9 mouse cellular contexts compared by ENCODE assay signal in the genomic region with DNA sequence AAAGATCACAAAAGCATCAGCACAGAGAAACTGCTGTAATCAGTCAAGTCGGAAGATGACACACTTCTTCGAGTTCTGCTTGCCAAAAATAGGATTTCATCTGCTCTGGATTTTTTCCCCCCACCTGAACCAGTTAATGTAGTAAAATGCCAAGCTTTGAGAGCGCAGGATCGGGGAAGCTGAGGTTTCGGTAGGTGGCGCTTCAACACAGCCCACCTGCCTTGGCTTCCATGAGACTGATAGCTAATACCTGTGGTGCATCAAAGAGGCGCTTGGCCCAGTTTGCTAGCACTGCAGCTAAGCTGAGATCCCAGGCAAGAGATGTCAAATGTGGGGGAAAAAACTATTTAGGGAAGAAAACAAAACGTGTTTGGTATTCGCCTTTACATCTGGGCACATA.
DNase-seq lines count a peak whose midpoint lies in the region; ATAC-seq and TF ChIP-seq lines count a peak whose summit lies in the region.
"Had no signal": no experiment of that assay in that cellular context is flagged by ENCODE, and none has a peak within 500 bp of the region (broad histone marks: within the 10 kb centered on the region; RNA-seq: fewer than 3 reads in every experiment).

No protein-coding gene starts in this region.

- 16% methylated on average over 9 of the region's 9 CpGs for WGBS in heart, adult 2 months
- WGBS in heart, embryonic 12.5 days: 16% methylated on average over 9 of the region's 9 CpGs
- WGBS in limb, embryonic 14.5 days: 19% methylated on average over 9 of the region's 9 CpGs

- in situ Hi-C loops in ES-E14 (cut with MboI; ENCODE audit: low sequenced_read_pairs in 2 of 2, unreplicated experiment in 2 of 2): loop anchor here in 1 of 2 experiments (25.0 kb wide), 1 partner anchor 1115 kb away; no protein-coding TSS in a partner anchor

- H3K27ac ChIP-seq in heart, adult 2 months: no peak overlapping the region
- H3K27ac ChIP-seq in heart, embryonic 12.5 days (ENCODE audit: poor library complexity, severe bottlenecking): no peak overlapping the region
- no peak overlapping the region for H3K27ac ChIP-seq in ES-E14 (ENCODE audit: insufficient read depth, low read depth, low read length, poor library complexity, severe bottlenecking)
- no peak overlapping the region for H3K27ac ChIP-seq in limb, embryonic 14.5 days (replicated peaks; ENCODE audit: low read depth, low read length)

- no peak overlapping the region for H3K9ac ChIP-seq in heart, adult 2 months (ENCODE audit: low read depth, low read length)
- H3K9ac ChIP-seq in heart, embryonic 12.5 days: no peak overlapping the region
- H3K9ac ChIP-seq in ES-E14 (ENCODE audit: insufficient read depth, low read depth, low read length, poor library complexity, severe bottlenecking): no peak overlapping the region
- no peak overlapping the region for H3K9ac ChIP-seq in limb, embryonic 14.5 days (ENCODE audit: low read depth, low read length, severe bottlenecking)

- H3K79me2 ChIP-seq in heart, adult 2 months (replicated peaks; ENCODE audit: control insufficient read depth, insufficient read depth, low read length): no peaks in the 10 kb centered on the region

- TF ChIP-seq CTCF in heart, adult 2 months (IDR thresholded peaks at IDR 0.05): peak; percentile 61

- no peaks in the 10 kb centered on the region for H3K9me3 ChIP-seq in heart, embryonic 12.5 days (replicated peaks)
- no peaks in the 10 kb centered on the region for H3K9me3 ChIP-seq in ES-E14 (ENCODE audit: control insufficient read depth, insufficient read depth, low read depth, low read length)
- no peaks in the 10 kb centered on the region for H3K9me3 ChIP-seq in limb, embryonic 14.5 days (ENCODE audit: control insufficient read depth, low read length)

- H3K27me3 ChIP-seq in heart, adult 2 months (ENCODE audit: control insufficient read depth, insufficient read depth, low read length): 0 out of 2 replicates have a peak, but pooled peaks cover 2% of the 10 kb centered on the region
- H3K27me3 ChIP-seq in heart, embryonic 12.5 days (replicated peaks): peaks cover 7% of the 10 kb centered on the region; the same call in 1 of the 2 replicates
- peaks cover 7% of the 10 kb centered on the region; the same call in 1 of the 2 replicates for H3K27me3 ChIP-seq in limb, embryonic 14.5 days (ENCODE audit: control insufficient read depth, insufficient read depth, low read length)
- H3K27me3 ChIP-seq: CH12.LX had no signal

- TF ChIP-seq EP300 in heart, adult 2 months (IDR thresholded peaks at IDR 0.05; ENCODE audit: insufficient read depth, low read depth, low read length): no peak

- ATAC-seq in heart, embryonic 12.5 days (ENCODE audit: insufficient number of reproducible peaks, low FRiP score): no peak
- ATAC-seq in limb, embryonic 14.5 days (ENCODE audit: low FRiP score, low read depth): no peak

- H3K4me1 ChIP-seq in heart, adult 2 months (ENCODE audit: control insufficient read depth, insufficient read depth, low read length): no peaks in the 10 kb centered on the region
- H3K4me1 ChIP-seq in heart, embryonic 12.5 days (replicated peaks): peaks cover 4% of the 10 kb centered on the region; the same call in 1 of the 2 replicates
- no peaks in the 10 kb centered on the region for H3K4me1 ChIP-seq in ES-E14 (ENCODE audit: control insufficient read depth in 2 of 2, insufficient read depth in 2 of 2, low read length in 2 of 2, poor library complexity in 1 of 2)
- no peaks in the 10 kb centered on the region for H3K4me1 ChIP-seq in limb, embryonic 14.5 days (ENCODE audit: control insufficient read depth, insufficient read depth, low read length)

- H3K4me2 ChIP-seq in heart, embryonic 12.5 days: no peak overlapping the region
- H3K4me2 ChIP-seq in limb, embryonic 14.5 days (replicated peaks; ENCODE audit: low read depth, low read length, severe bottlenecking): no peak overlapping the region

- peak in 1 of 2 experiments; percentile 17 for DNase-seq in heart, adult 2 months
- DNase-seq in ES-E14 (ENCODE audit: low read depth, low spot score): peak; percentile 51
- peak; percentile 83 for DNase-seq in embryo, embryonic 10 days (ENCODE audit: low spot score)
- peak; percentile 32 for DNase-seq in kidney, adult 9 months
- DNase-seq in limb, embryonic 14.5 days (ENCODE audit: low spot score): peak; percentile 70
- DNase-seq in retina, adult 2 months (ENCODE audit: low read depth, low spot score): peak; percentile 40
- DNase-seq in spleen, adult 12 weeks (ENCODE audit: low spot score): no peak

- TF ChIP-seq POLR2A in heart, adult 2 months (IDR thresholded peaks at IDR 0.05; ENCODE audit: insufficient read depth, low read depth, low read length): no peak
- no peak for TF ChIP-seq POLR2A in limb, embryonic 14.5 days (IDR thresholded peaks at IDR 0.05; ENCODE audit: borderline replicate concordance, extremely low read depth, insufficient read depth, insufficient read length)

- H3K4me3 ChIP-seq in heart, adult 2 months: no peak overlapping the region
- H3K4me3 ChIP-seq in heart, embryonic 12.5 days: no peak overlapping the region
- H3K4me3 ChIP-seq in ES-E14 (ENCODE audit: insufficient read depth in 1 of 2, low read depth in 1 of 2, low read length in 2 of 2, poor library complexity in 1 of 2, severe bottlenecking in 1 of 2): no peak overlapping the region
- H3K4me3 ChIP-seq in limb, embryonic 14.5 days (replicated peaks; ENCODE audit: low read length): no peak overlapping the region

- H3K36me3 ChIP-seq in heart, adult 2 months (ENCODE audit: control insufficient read depth, insufficient read depth, low read length): no peaks in the 10 kb centered on the region
- H3K36me3 ChIP-seq in heart, embryonic 12.5 days: no peaks in the 10 kb centered on the region
- no peaks in the 10 kb centered on the region for H3K36me3 ChIP-seq in ES-E14 (ENCODE audit: control insufficient read depth, insufficient read depth, low read length, poor library complexity, severe bottlenecking)
- H3K36me3 ChIP-seq in limb, embryonic 14.5 days (ENCODE audit: control insufficient read depth, insufficient read depth, low read length): no peaks in the 10 kb centered on the region

- intact Hi-C loops in heart, adult 2 months (cut with DNase I): loop anchor here (5.0 kb wide), 1 partner anchor 1100 kb away; no protein-coding TSS in a partner anchor

TF ChIP-seq in ES-E14, 5 proteins besides CTCF, POLR2A, EP300 and RAD21:
- TF ChIP-seq ZC3H11A (IDR thresholded peaks at IDR 0.05; ENCODE audit: borderline replicate concordance, low read depth, low read length) (peak; percentile 37; the same call in 1 of the 2 replicates), HCFC1 (IDR thresholded peaks at IDR 0.05; ENCODE audit: borderline replicate concordance, insufficient read depth, low read length) (no peak)
